Mouse (Mus musculus) embryonic fibroblast, embryonic 13.5 days (primary cell): Measurements from ENCODE around the gene Cacna1e.

Experiments
- CTCF ChIP-seq: IDR thresholded peaks from 2 replicates; pipeline ENCODE4 v1.5.1; 2011; ENCODE audit warnings: mild to moderate bottlenecking, control low read depth, low read length, moderate library complexity, borderline replicate concordance; ENCODE audit not compliant: insufficient read depth
- POLR2A ChIP-seq: IDR thresholded peaks from 2 replicates; pipeline ENCODE4 v1.6.1; 2011; ENCODE audit warnings: low read depth, mild to moderate bottlenecking, control low read depth, low read length, moderate library complexity

GRCm38 (mm10) chr1:154776344-154776743 is 108.0 kb downstream of the Cacna1e start:
- TF ChIP-seq CTCF (no peak), POLR2A (no peak)
